Mouse (Mus musculus) left cerebral cortex, postnatal 36 days (tissue): ENCODE data around the gene Tex38. TPM values are rescaled to one million over a fixed set of nuclear protein-coding genes. Genes with fewer than 3 reads are reported as not detected.

Experiments used
- DNase-seq, 2 experiments: peaks; one replicate each; pipeline ENCODE4 v3.0.0; 2021 to 2022; ENCODE audit warnings: low spot score in 2 of 2, mixed read lengths in 1 of 2
- intact Hi-C: fragments of 180-260 bp; cut with DNase I; formaldehyde crosslinking; loops from one replicate; pipeline ENCODE4 v1.15.1; 2025
- total RNA-seq, 2 experiments: library from RNA; stranded (reverse); gene quantifications; 2 replicates each; pipeline ENCODE4 v1.2.3; 2021

The Tex38 gene
- total RNA-seq, 2 experiments from 2014 or later: 0.88 to 1.1 TPM

DNA sequence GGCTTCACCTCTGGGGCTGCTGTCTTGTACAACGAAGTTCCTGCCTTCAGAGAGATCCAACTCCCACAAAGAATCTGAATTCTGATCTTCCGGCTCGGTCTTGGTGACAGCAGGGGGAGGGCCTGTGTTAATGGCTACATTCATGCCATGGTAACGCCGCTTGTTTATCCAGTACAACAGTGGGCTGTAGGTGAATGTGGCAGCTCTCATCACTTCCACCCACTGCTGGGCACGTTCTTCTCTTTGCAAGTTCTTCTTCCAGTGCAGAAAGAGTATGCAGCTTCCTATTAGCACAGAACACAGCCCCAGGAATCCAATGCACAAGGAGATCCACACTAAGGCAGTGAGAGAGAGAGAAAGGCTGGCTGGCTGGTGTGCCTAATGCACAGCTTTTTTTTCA lies 549 bp downstream of the Tex38 start:
- DNase-seq: peak in 1 of 2 experiments; percentile 23
- intact Hi-C loops: no loop called here

GRCm38 (mm10) chr4:115777627-115778026 lies 3.2 kb downstream of the Tex38 start:
- intact Hi-C loops: no loop called here
- no peak for DNase-seq

DNA sequence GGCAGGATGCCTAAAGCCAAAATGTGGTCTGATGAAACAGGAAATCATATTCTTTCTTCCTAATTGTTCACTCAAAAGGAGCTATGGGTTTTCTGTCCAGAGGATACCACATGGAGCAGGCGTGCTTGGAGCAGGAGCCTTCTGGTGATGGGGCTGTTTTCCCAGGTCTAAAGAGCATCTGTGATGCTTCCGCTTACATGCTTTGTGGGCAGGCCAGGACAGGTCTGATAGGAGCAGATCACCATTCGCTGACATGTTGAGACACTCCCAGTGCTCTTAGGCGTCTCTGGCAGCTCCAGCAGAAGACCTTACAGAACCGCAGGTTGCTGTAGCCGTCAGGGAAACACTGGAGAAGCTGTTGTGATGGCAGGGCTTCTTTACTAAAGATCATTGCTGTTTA lies 5.8 kb downstream of the Tex38 start:
- intact Hi-C loops: no loop called here
- no peak for DNase-seq

- DNase-seq: no peak
- intact Hi-C loops: no loop called here
Measured at GRCm38 (mm10) chr4:115767647-115768467, 13.0 kb downstream of the Tex38 start.

GRCm38 (mm10) chr4:115764581-115764980 lies 16.2 kb downstream of the Tex38 start:
- intact Hi-C loops: no loop called here
- no peak for DNase-seq

- no peak for DNase-seq
- intact Hi-C loops: no loop called here
Measured at GRCm38 (mm10) chr4:115761206-115761605, 19.6 kb downstream of the Tex38 start.

DNA sequence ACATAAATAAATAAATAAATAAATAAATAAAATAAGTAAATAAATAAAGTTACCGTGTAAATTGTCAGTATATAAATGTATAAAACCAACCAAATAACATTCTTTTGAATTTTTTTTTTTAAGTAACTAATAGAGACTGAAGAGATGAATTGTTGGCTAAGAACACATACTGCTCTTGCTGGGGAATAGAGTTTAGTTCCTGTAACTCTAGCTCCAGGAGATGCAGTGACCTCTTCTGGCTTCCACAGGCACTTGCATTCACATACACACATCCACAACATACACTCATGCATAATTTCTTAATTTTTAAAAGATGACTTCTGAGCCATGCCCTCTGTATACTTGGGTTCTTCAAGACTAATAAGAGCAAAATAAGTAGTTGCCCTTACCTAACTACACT lies 26.0 kb downstream of the Tex38 start:
- intact Hi-C loops: no loop called here
- no peak for DNase-seq

GRCm38 (mm10) chr4:115754101-115754500 lies 26.7 kb downstream of the Tex38 start:
- DNase-seq: no peak
- intact Hi-C loops: no loop called here

- no peak for DNase-seq
Measured at GRCm38 (mm10) chr4:115749336-115749735, 31.5 kb downstream of the Tex38 start.

DNA sequence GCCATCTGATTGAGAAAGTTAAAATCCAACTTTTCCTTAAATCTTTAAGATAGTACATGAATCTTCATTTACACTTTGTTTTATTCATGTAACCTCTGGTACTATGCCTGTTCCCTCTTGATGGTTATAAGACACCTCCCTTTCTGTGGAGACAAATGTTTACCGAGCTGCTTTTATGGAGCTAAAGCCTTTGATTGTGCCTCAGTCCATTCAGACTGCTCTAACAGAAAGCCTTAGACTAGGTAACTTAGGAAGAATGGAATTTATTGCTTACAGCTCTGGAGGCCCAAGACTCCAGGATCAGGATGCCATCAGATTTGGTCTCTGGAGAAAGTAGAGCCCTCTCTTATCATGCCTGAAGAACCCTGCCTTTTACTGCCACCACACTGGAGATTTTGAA lies 32.6 kb downstream of the Tex38 start:
- intact Hi-C loops: no loop called here
- DNase-seq: no peak

More at GRCm38 (mm10) chr4:115749336-115749735, 31.5 kb downstream of the Tex38 start:
- intact Hi-C loops: no loop called here

DNA sequence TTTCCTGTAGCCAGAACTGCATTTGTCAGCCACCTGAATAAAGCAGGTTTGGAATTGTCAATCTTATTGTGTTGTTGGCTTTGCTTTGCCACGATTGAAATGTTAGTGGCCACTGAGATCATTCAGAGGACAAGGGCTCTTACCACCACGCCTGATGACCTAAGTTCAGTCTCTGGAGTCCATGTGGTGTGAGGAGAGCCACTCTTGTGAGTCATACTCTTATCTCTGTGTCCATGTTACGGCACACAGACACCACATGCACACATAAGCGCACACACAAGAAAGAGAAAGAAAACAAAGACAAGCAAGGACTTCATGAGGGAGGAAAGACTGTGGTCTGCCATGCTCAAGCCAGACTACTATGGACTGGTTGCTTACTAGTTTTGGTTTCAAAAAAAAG lies 37.7 kb downstream of the Tex38 start:
- intact Hi-C loops: no loop called here
- no peak for DNase-seq

GRCm38 (mm10) chr4:115742658-115743057 lies 38.2 kb downstream of the Tex38 start:
- intact Hi-C loops: no loop called here
- no peak for DNase-seq

DNA sequence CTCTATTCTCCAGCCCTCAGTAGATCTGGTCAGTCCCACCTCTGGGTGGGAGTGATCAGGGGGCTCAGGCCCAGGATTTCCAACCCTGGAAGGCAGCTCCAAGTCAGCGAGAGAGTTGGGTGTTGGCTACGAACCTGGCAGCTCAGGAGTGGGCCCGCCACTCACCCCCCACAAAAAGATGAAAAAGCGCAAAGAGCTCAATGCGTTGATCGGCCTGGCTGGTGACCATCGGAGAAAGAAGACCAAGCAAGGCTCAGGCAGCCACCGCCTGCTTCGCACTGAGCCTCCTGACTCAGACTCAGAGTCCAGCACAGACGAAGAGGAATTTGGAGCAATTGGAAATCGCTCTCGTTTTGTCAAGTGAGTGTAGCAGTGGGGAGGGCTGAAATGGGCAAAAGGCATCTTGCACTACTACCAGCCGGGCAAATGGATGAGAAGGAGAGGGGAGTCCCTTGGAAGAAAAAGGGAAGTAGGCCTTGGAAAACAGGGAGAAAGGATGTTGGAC lies 42.3 kb downstream of the Tex38 start:
- intact Hi-C loops: loop anchor here (10.0 kb wide), 1 partner anchor 216 kb away; no protein-coding TSS in a partner anchor
- no peak for DNase-seq

GRCm38 (mm10) chr4:115737551-115738041 lies 43.2 kb downstream of the Tex38 start, which contains the start of gene Efcab14:
TSS of gene Efcab14 (plus strand) at chr4:115737744.
- DNase-seq: peak; percentile 97
- intact Hi-C loops: loop anchor here (10.0 kb wide), 1 partner anchor 217 kb away; no protein-coding TSS in a partner anchor

GRCm38 (mm10) chr4:115734867-115735266 lies 46.0 kb downstream of the Tex38 start:
- intact Hi-C loops: loop anchor here (5.0 to 10.0 kb wide), 2 partner anchors 220 to 247 kb away; no protein-coding TSS in a partner anchor
- DNase-seq: no peak

DNA sequence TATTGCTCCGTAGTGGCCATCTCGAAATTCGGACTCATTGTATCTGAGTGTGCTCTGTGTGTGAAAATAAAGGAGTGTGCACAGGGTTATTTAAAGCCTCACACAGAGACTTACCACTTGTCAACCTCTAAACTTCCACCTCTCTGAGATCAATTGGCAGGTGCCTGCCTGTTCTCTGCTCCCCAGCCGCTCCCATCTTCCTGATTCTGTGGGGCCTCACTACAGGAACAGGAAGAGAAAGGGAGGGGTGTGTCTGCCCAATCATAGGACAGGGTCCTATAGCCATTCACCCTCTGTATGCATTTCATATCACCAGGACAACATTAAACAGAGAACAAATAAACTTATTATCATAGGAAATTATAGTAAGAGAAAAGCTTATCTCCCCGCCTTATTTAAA lies 47.1 kb downstream of the Tex38 start:
- intact Hi-C loops: loop anchor here (5.0 to 10.0 kb wide), 2 partner anchors 221 to 249 kb away; no protein-coding TSS in a partner anchor
- no peak for DNase-seq

- intact Hi-C loops: loop anchor here (5.0 to 10.0 kb wide), 2 partner anchors 222 to 250 kb away; no protein-coding TSS in a partner anchor
- DNase-seq: no peak
Measured at GRCm38 (mm10) chr4:115732223-115732818, 48.5 kb downstream of the Tex38 start.

DNA sequence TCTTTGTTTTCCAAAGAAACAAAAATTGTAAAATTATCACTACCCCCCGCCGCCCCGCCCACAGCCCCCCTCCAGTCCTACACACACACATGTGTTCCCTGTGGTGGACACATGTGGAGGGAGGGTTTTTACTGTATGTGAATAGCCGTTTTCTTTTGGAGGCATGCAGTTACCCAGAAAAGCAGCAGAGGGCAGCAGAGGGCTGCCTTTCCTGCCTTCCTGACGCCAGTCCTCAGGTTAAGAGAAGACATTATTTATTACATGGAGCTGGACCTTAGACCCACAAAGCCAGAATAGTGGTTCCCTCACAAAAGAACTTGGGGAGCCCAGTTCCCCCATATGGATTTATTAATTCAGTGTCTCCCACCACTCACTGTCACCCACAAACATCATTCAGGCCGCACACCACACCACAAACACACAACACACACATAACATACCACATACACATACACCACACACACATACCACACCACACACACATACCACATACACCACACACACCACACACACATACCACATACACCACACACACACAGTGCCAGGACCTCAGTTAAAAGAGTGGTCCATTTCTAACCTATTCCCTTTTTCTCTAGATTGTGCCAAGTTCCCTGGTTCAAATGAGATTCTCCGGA lies 49.1 kb downstream of the Tex38 start:
- intact Hi-C loops: loop anchor here (5.0 to 10.0 kb wide), 2 partner anchors 223 to 251 kb away; no protein-coding TSS in a partner anchor
- peak; percentile 67 to 73 for DNase-seq
